Mouse (Mus musculus): Measurements from ENCODE around the gene Pcgf2. TPM values are rescaled to one million over a fixed set of nuclear protein-coding genes. Genes with fewer than 3 reads are reported as not detected.
A peak's percentile ranks its signal among the peaks of the same experiment; 100 is the strongest.

Gene Pcgf2
- total and polyA plus RNA-seq, 2 experiments from 2014 or later = 16.7 to 19.6 TPM

DNA sequence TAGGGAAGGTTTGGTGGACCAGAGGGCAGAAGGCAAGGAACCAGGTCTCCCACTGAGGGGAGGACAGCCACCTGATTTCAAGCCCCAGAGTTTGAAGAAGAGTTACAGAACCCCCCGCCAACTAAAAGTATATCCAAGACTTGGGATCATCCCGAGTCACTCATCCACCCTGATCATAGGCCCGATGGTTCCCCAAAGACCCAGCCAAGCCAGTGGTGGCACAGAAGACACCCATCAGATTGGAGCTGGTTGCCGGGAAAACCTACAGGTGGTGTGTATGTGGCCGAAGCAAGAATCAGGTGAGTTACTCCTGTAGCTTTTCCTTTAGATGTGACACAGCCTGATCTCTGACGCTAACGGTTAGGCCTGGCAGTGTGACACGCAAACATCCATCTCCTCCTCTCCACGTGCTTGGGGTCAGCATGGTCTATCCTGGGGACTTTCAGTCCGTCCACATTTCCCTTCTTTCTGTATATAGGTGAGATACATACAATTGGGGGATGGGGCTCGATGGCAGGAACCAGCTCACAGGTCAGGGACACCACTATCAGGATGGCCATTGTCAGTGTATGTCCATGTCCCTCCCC is 13.9 kb downstream of the Pcgf2 start:
- H3K4me3 ChIP-seq (ENCODE audit: low read depth, low read length) = peak overlapping the region; percentile 38
- H3K4me1 ChIP-seq (ENCODE audit: insufficient read depth, low read length) = no peaks in the 10 kb centered on the region
- no peak for TF ChIP-seq CTCF (IDR thresholded peaks at IDR 0.05)
- H3K27me3 ChIP-seq (ENCODE audit: insufficient read depth, low read length) = no peaks in the 10 kb centered on the region
- ATAC-seq (ENCODE audit: low FRiP score) (no peak), DNase-seq (ENCODE audit: low spot score) (no peak)
- no peak overlapping the region for H3K9ac ChIP-seq (replicated peaks; ENCODE audit: low read length, poor library complexity, severe bottlenecking)
- H3K9me3 ChIP-seq (ENCODE audit: low read length) = no peaks in the 10 kb centered on the region
- H3K4me2 ChIP-seq (ENCODE audit: low read depth, low read length, poor library complexity, severe bottlenecking) = peak overlapping the region; percentile 91
- no peak overlapping the region for H3K27ac ChIP-seq (ENCODE audit: low read depth, low read length)
- 71% methylated on average over 11 of the region's 11 CpGs for WGBS
- H3K36me3 ChIP-seq (ENCODE audit: insufficient read depth, low read length) = peaks cover 30% of the 10 kb centered on the region

DNA sequence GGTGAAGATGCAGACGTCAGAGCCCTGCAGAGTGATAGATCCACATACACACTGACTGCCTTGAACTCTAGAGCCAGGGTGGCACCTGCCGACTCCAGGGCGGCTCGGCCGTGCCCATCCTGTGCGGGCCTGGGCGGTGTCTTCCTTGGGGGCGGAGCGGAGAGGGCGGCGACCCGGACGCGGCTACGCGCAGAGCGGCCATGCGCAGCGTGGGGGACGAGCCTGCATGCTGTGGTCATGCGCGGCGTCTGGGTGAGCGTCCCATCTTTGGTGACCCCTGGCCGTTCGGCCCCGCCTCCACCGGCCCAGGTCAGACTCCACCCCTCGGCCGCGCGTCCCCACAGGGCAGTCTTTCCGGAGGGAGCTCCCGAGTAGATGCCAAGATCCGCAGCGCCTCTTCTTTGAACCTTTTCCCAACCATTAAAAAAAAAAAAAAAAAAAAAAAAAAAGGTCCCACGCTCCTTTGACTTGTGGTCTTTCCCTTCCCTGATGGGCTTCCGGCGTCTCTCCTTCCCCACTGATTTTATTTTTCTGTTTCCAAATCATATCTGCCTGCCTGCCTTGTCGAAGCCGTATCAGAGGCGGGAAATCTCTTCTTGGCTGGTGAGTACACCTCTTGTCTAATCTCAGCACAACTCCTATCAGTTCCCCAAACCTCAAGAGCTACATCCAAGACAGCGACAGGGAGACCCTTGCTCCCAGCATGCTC is 14.5 kb downstream of the Pcgf2 start, which contains the start of gene Cisd3:
TSS of gene Cisd3 (plus strand) at position 214 of the 709 bp plus-strand sequence.
- H3K4me1 ChIP-seq (ENCODE audit: insufficient read depth, low read length) = no peaks in the 10 kb centered on the region
- under 1% methylated on average over 40 of the region's 43 CpGs for WGBS
- H3K36me3 ChIP-seq (ENCODE audit: insufficient read depth, low read length) = peaks cover 27% of the 10 kb centered on the region
- peak; percentile 35; the same call in 1 of the 2 replicates for ATAC-seq (ENCODE audit: low FRiP score)
- DNase-seq (ENCODE audit: low spot score) = peak; percentile 66
- peak within 1 kb of the TSS; percentile 91 for H3K4me2 ChIP-seq (ENCODE audit: low read depth, low read length, poor library complexity, severe bottlenecking)
- H3K9ac ChIP-seq (replicated peaks; ENCODE audit: low read length, poor library complexity, severe bottlenecking) = peak within 1 kb of the TSS; percentile 44
- no peaks in the 10 kb centered on the region for H3K27me3 ChIP-seq (ENCODE audit: insufficient read depth, low read length)
- H3K9me3 ChIP-seq (ENCODE audit: low read length) = no peaks in the 10 kb centered on the region
- no peak for TF ChIP-seq CTCF (IDR thresholded peaks at IDR 0.05)
- peak within 1 kb of the TSS; percentile 38 for H3K4me3 ChIP-seq (ENCODE audit: low read depth, low read length)
- H3K27ac ChIP-seq (ENCODE audit: low read depth, low read length) = peak within 1 kb of the TSS; percentile 57

DNA sequence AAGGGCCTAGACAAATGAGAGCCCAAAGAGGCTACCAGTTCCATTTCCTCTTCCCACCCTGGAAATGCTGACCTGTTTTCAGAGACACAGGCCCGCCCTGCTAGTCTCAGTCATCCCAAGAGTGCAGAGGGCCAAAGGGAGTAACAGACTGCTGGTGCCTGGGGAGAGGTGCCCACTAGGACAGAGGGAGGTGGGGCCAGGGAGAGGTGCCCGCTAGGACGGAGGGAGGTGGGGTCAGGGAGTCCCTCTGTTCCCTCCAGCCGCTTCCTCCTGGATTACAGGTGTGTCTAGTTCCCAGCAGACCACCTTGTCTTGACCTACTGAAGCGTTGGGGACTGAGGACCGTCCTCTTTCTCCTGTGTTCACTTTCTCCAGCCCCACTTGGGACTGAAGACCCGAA is 15.5 kb downstream of the Pcgf2 start:
- no peaks in the 10 kb centered on the region for H3K9me3 ChIP-seq (ENCODE audit: low read length)
- no peaks in the 10 kb centered on the region for H3K27me3 ChIP-seq (ENCODE audit: insufficient read depth, low read length)
- DNase-seq (ENCODE audit: low spot score) (no peak), ATAC-seq (ENCODE audit: low FRiP score) (no peak)
- no peak overlapping the region for H3K4me2 ChIP-seq (ENCODE audit: low read depth, low read length, poor library complexity, severe bottlenecking)
- WGBS = 47% methylated on average over 7 of the region's 7 CpGs
- no peaks in the 10 kb centered on the region for H3K4me1 ChIP-seq (ENCODE audit: insufficient read depth, low read length)
- H3K36me3 ChIP-seq (ENCODE audit: insufficient read depth, low read length) = peaks cover 25% of the 10 kb centered on the region
- H3K4me3 ChIP-seq (ENCODE audit: low read depth, low read length) = no peak overlapping the region
- TF ChIP-seq CTCF (IDR thresholded peaks at IDR 0.05) = no peak
- no peak overlapping the region for H3K9ac ChIP-seq (replicated peaks; ENCODE audit: low read length, poor library complexity, severe bottlenecking)
- peak overlapping the region; percentile 57; the same call in 1 of the 2 replicates for H3K27ac ChIP-seq (ENCODE audit: low read depth, low read length)

- Histone ChIP-seq H3K4me1 (ENCODE audit: insufficient read depth, low read length) (no peaks in the 10 kb centered on the region), H3K27ac (ENCODE audit: low read depth, low read length) (0 out of 2 replicates have a peak overlapping the region, but pooled peaks have one; percentile 3), H3K9ac (replicated peaks; ENCODE audit: low read length, poor library complexity, severe bottlenecking) (no peak overlapping the region), H3K4me3 (ENCODE audit: low read depth, low read length) (no peak overlapping the region), H3K27me3 (ENCODE audit: insufficient read depth, low read length) (no peaks in the 10 kb centered on the region), H3K4me2 (ENCODE audit: low read depth, low read length, poor library complexity, severe bottlenecking) (no peak overlapping the region), H3K36me3 (ENCODE audit: insufficient read depth, low read length) (peaks cover 25% of the 10 kb centered on the region), H3K9me3 (ENCODE audit: low read length) (no peaks in the 10 kb centered on the region)
- 77% methylated on average over 6 of the region's 6 CpGs for WGBS
- ATAC-seq (ENCODE audit: low FRiP score) = no peak
- no peak for TF ChIP-seq CTCF (IDR thresholded peaks at IDR 0.05)
- no peak for DNase-seq (ENCODE audit: low spot score)
These were observed 16.1 kb downstream of the Pcgf2 start for GRCm38 (mm10) chr11:97684063-97684680.

GRCm38 (mm10) chr11:97682504-97683055 is 17.7 kb downstream of the Pcgf2 start:
- H3K27ac ChIP-seq (ENCODE audit: low read depth, low read length) = no peak overlapping the region
- ATAC-seq (ENCODE audit: low FRiP score) (no peak), DNase-seq (ENCODE audit: low spot score) (no peak)
- TF ChIP-seq CTCF (IDR thresholded peaks at IDR 0.05) = no peak
- H3K4me3 ChIP-seq (ENCODE audit: low read depth, low read length) = no peak overlapping the region
- WGBS = 80% methylated on average over 6 of the region's 6 CpGs
- H3K9ac ChIP-seq (replicated peaks; ENCODE audit: low read length, poor library complexity, severe bottlenecking) = no peak overlapping the region
- H3K27me3 ChIP-seq (ENCODE audit: insufficient read depth, low read length) = no peaks in the 10 kb centered on the region
- H3K36me3 ChIP-seq (ENCODE audit: insufficient read depth, low read length) = peaks cover 23% of the 10 kb centered on the region
- H3K9me3 ChIP-seq (ENCODE audit: low read length) = no peaks in the 10 kb centered on the region
- H3K4me2 ChIP-seq (ENCODE audit: low read depth, low read length, poor library complexity, severe bottlenecking) = no peak overlapping the region
- no peaks in the 10 kb centered on the region for H3K4me1 ChIP-seq (ENCODE audit: insufficient read depth, low read length)

All from midbrain, postnatal 0 days (tissue).